Mouse (Mus musculus): Measurements from ENCODE around the gene Tada2a.

Gene Tada2a

DNA sequence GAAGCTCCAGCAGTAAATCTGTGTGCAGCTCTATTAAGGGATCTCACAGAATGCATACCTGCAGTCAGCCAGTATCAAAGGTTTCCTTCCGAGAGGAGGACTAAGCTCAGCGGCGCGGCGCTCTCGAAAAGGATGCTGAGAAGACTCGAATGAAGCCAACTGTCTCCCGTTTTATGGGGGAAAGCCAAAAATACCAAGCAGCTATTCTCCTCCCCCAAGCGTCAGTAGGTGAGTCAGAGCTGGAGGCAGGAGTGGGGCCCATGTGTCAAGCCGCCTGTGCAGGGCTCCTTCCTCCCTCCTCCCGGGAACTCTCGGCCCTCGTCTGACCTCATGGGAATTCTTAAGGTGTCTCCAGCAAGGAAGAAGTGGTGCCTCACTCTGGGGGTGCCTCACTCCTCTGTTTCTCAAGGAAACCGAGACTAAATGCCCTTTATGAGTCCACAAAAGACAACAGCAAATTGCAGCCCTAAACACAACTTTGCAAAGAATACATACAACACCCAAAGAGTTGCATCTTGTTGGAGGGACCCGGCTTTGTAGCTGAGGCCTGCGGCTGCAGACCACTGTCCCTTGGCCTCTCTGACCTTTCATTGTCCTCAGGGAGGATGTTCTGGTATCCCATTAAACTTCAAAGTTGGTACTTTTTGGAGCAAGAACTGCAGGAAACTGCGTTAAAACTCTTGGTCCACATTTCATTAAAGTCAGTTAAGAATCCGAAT is 62.3 kb downstream of the Tada2a start:
- no peaks in the 10 kb centered on the region for H3K36me3 ChIP-seq (ENCODE audit: insufficient read depth, low read length)
- H3K9me3 ChIP-seq (ENCODE audit: low read length): no peaks in the 10 kb centered on the region
- peak overlapping the region; percentile 85; the same call in 1 of the 2 replicates for H3K4me3 ChIP-seq (replicated peaks; ENCODE audit: low read length)
- peaks cover 43% of the 10 kb centered on the region for H3K27me3 ChIP-seq (ENCODE audit: insufficient read depth, low read length)
- H3K4me1 ChIP-seq (replicated peaks; ENCODE audit: low read depth, low read length): peaks cover 43% of the 10 kb centered on the region
- TF ChIP-seq POU5F1 (IDR thresholded peaks at IDR 0.05; ENCODE audit: borderline replicate concordance, low read length) (no peak), CTCF (conservative IDR thresholded peaks at IDR 0.05; ENCODE audit: low read length) (no peak), NANOG (IDR thresholded peaks at IDR 0.05; ENCODE audit: borderline replicate concordance, low read length) (no peak)

DNA sequence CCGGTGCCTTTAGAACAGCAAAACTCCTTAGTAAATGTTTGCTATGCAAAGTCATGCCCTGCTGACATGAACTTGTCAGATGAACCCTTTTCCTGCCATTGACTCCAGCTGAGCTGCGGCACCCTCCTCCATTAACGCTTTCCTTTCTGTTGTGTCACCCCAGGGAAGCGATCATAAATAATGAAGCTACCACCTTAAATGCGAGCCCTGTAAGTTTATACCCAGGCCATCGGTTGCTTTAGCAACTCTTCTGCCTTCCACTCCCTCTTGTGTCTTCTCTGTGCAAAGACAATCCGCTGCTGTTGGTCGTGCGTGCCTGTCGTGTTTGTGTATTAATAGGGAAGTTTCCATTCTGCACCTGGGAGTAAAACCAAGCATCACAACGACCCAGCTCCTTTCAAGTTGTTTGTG is 63.3 kb downstream of the Tada2a start:
- Histone ChIP-seq H3K27me3 (ENCODE audit: insufficient read depth, low read length) (peaks cover 43% of the 10 kb centered on the region), H3K9me3 (ENCODE audit: low read length) (no peaks in the 10 kb centered on the region), H3K36me3 (ENCODE audit: insufficient read depth, low read length) (no peaks in the 10 kb centered on the region), H3K4me1 (replicated peaks; ENCODE audit: low read depth, low read length) (peaks cover 49% of the 10 kb centered on the region), H3K4me3 (replicated peaks; ENCODE audit: low read length) (no peak overlapping the region)
- TF ChIP-seq CTCF (conservative IDR thresholded peaks at IDR 0.05; ENCODE audit: low read length) (no peak), NANOG (IDR thresholded peaks at IDR 0.05; ENCODE audit: borderline replicate concordance, low read length) (no peak), POU5F1 (IDR thresholded peaks at IDR 0.05; ENCODE audit: borderline replicate concordance, low read length) (no peak)

DNA sequence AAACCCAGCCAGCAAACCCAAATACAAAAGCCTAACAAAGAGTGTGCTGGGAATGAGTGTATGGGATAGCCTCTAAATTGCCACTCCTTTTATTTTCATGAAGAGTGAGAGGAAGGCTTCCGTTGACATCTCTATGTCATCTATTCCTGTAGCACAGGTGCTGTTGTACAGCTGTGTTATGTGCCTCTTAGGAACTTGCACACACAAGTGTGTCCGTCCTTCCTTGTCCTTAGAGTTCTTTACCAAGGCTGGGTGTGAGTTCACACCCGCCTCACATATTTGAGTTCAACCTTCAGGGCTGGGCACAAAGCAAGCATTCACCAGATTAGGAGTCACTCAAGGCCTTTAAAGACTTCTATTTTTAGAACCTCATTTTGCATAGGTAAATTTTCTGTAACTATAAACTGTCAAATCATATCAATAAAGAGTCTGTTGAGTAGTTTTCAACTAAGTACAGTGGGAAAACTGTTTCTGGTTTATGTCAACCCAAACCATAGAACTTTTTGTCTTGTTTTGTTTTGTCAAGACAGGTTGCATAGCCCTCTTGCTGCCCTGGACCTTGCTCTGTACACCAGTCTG is 65.7 kb downstream of the Tada2a start:
- peaks cover 30% of the 10 kb centered on the region for H3K27me3 ChIP-seq (ENCODE audit: insufficient read depth, low read length)
- H3K9me3 ChIP-seq (ENCODE audit: low read length): no peaks in the 10 kb centered on the region
- no peaks in the 10 kb centered on the region for H3K36me3 ChIP-seq (ENCODE audit: insufficient read depth, low read length)
- H3K4me3 ChIP-seq (replicated peaks; ENCODE audit: low read length): no peak overlapping the region
- TF ChIP-seq POU5F1 (IDR thresholded peaks at IDR 0.05; ENCODE audit: borderline replicate concordance, low read length) (no peak), NANOG (IDR thresholded peaks at IDR 0.05; ENCODE audit: borderline replicate concordance, low read length) (no peak), CTCF (conservative IDR thresholded peaks at IDR 0.05; ENCODE audit: low read length) (no peak)
- H3K4me1 ChIP-seq (replicated peaks; ENCODE audit: low read depth, low read length): peaks cover 37% of the 10 kb centered on the region

DNA sequence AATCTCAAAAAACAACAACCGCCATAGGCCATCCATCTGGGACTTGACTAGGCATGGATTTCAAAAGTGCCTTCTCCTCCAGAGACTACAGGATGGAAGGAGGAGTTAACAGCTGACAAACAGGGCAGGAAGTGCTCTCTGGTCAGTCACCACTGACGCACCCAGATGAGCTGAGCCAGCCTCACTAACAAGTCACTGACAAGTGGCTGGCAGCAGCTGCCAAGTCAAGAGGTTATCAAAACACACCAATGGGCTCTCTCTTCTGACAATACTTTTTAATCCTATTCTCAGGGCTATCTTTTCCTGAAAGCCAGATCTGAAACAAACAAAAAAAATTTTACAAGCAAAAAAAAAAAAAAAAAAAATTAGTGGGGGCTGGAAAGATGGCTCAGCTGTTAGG is 66.6 kb downstream of the Tada2a start:
- Histone ChIP-seq H3K9me3 (ENCODE audit: low read length) (no peaks in the 10 kb centered on the region), H3K36me3 (ENCODE audit: insufficient read depth, low read length) (no peaks in the 10 kb centered on the region), H3K4me3 (replicated peaks; ENCODE audit: low read length) (no peak overlapping the region), H3K4me1 (replicated peaks; ENCODE audit: low read depth, low read length) (peaks cover 32% of the 10 kb centered on the region), H3K27me3 (ENCODE audit: insufficient read depth, low read length) (peaks cover 23% of the 10 kb centered on the region)
- TF ChIP-seq NANOG (IDR thresholded peaks at IDR 0.05; ENCODE audit: borderline replicate concordance, low read length): no peak
- no peak for TF ChIP-seq CTCF (conservative IDR thresholded peaks at IDR 0.05; ENCODE audit: low read length)
- no peak for TF ChIP-seq POU5F1 (IDR thresholded peaks at IDR 0.05; ENCODE audit: borderline replicate concordance, low read length)

DNA sequence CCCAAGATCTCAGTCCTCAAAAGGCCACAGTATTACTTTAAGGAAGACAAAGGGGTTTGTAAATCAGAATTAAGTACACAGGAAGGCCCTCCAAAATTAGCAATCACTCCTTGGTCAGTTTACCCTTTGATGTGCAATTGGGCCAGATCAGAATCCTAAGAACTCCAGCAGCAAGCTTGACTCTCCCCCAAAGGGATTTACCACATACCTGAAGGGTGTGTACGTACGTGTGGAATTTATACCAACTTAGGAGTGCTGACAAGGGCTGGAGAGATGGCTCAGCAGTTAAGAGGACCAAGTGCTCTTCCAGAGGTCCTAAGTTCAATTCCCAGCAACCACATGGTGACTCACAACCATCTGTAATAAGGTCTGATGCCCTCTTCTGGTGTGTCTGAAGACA is 67.5 kb downstream of the Tada2a start:
- peaks cover 23% of the 10 kb centered on the region for H3K4me1 ChIP-seq (replicated peaks; ENCODE audit: low read depth, low read length)
- H3K36me3 ChIP-seq (ENCODE audit: insufficient read depth, low read length): no peaks in the 10 kb centered on the region
- no peak overlapping the region for H3K4me3 ChIP-seq (replicated peaks; ENCODE audit: low read length)
- H3K9me3 ChIP-seq (ENCODE audit: low read length): no peaks in the 10 kb centered on the region
- TF ChIP-seq NANOG (IDR thresholded peaks at IDR 0.05; ENCODE audit: borderline replicate concordance, low read length): no peak
- no peak for TF ChIP-seq POU5F1 (IDR thresholded peaks at IDR 0.05; ENCODE audit: borderline replicate concordance, low read length)
- no peak for TF ChIP-seq CTCF (conservative IDR thresholded peaks at IDR 0.05; ENCODE audit: low read length)
- peaks cover 14% of the 10 kb centered on the region for H3K27me3 ChIP-seq (ENCODE audit: insufficient read depth, low read length)

DNA sequence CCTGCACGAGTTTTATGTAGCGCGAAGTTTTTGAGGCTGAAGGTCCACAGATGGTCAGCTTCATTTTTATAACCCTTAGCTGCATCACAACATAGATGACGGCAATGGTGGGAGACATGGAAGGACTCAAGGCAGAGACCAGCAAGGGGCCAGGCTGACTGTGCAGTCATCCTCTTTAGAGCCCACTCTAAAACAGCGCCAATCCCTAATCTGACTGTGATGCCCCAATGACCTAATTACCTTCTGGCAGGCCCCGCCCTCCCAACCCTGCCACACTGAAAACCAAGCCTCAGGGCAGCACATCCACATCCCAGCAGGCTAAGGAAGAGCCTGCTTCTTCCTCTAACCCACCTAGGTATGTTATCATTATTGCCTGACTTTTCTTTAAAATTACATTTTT is 68.8 kb downstream of the Tada2a start:
- no peaks in the 10 kb centered on the region for H3K36me3 ChIP-seq (ENCODE audit: insufficient read depth, low read length)
- no peak overlapping the region for H3K4me3 ChIP-seq (replicated peaks; ENCODE audit: low read length)
- peaks cover 12% of the 10 kb centered on the region for H3K4me1 ChIP-seq (replicated peaks; ENCODE audit: low read depth, low read length)
- H3K9me3 ChIP-seq (ENCODE audit: low read length): no peaks in the 10 kb centered on the region
- no peak for TF ChIP-seq POU5F1 (IDR thresholded peaks at IDR 0.05; ENCODE audit: borderline replicate concordance, low read length)
- TF ChIP-seq CTCF (conservative IDR thresholded peaks at IDR 0.05; ENCODE audit: low read length): no peak
- no peak for TF ChIP-seq NANOG (IDR thresholded peaks at IDR 0.05; ENCODE audit: borderline replicate concordance, low read length)
- peaks cover 2% of the 10 kb centered on the region; the same call in 1 of the 2 replicates for H3K27me3 ChIP-seq (ENCODE audit: insufficient read depth, low read length)

DNA sequence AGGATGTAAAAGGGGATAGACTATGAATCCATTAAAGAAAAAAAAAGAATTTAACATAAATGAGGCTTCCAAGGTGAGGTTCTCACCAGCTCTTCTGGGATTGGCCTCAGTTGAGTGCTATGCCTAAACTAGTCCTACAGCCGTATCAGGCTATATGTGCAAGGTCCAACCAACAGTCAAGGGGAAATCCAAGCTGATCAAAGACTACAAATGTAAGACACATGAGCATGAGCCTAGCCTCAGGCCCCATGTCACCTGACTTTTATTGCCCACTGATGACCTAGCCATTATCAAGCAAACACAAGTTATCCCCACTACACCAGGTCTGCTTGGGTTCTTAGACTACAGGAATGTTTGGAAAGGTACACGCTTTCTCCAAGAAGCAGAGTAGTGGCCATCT is 69.6 kb downstream of the Tada2a start:
- no peaks in the 10 kb centered on the region for H3K9me3 ChIP-seq (ENCODE audit: low read length)
- H3K36me3 ChIP-seq (ENCODE audit: insufficient read depth, low read length): no peaks in the 10 kb centered on the region
- no peak for TF ChIP-seq CTCF (conservative IDR thresholded peaks at IDR 0.05; ENCODE audit: low read length)
- no peak for TF ChIP-seq POU5F1 (IDR thresholded peaks at IDR 0.05; ENCODE audit: borderline replicate concordance, low read length)
- TF ChIP-seq NANOG (IDR thresholded peaks at IDR 0.05; ENCODE audit: borderline replicate concordance, low read length): no peak
- H3K4me1 ChIP-seq (replicated peaks; ENCODE audit: low read depth, low read length): peaks cover 9% of the 10 kb centered on the region
- no peaks in the 10 kb centered on the region for H3K27me3 ChIP-seq (ENCODE audit: insufficient read depth, low read length)
- no peak overlapping the region for H3K4me3 ChIP-seq (replicated peaks; ENCODE audit: low read length)

DNA sequence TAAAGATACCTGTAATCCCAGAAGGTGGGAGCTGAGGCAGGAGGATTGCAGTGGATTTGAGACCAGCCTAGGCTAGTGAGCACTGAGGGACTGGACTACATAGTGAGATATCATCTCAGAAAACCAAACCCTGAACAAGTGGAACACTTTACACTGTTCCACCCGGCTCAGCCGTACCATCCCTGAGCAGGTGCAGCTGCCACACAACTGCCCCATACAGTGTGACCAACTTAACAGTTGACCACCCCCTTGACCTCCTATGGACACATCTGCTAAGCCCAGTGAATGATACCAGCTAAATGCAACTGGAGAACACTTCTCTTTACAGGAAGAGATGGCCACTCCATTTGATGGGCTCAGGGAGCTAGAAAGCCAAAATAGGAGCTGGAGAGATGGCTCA is 72.0 kb downstream of the Tada2a start:
- H3K36me3 ChIP-seq (ENCODE audit: insufficient read depth, low read length): no peaks in the 10 kb centered on the region
- no peaks in the 10 kb centered on the region for H3K27me3 ChIP-seq (ENCODE audit: insufficient read depth, low read length)
- no peak for TF ChIP-seq POU5F1 (IDR thresholded peaks at IDR 0.05; ENCODE audit: borderline replicate concordance, low read length)
- H3K4me1 ChIP-seq (replicated peaks; ENCODE audit: low read depth, low read length): peaks cover 20% of the 10 kb centered on the region
- H3K4me3 ChIP-seq (replicated peaks; ENCODE audit: low read length): no peak overlapping the region
- H3K9me3 ChIP-seq (ENCODE audit: low read length): no peaks in the 10 kb centered on the region

Data from E14TG2a.4 (cell line).